Mouse (Mus musculus): ENCODE data around the gene Otud4. TPM values are rescaled to one million over a fixed set of nuclear protein-coding genes. Genes with fewer than 3 reads are reported as not detected.

Otud4 gene
- polyA plus RNA-seq, 1 experiment from 2014 or later, result 29.7 TPM

Other genes with a start within 250 kb of the Otud4 start
- 57.6 and 64.8 TPM in 2 replicates for gene Smad1, start 240.1 kb upstream of the Otud4 start, polyA plus RNA-seq (2014; fragmentation: Nextera tagmentation; extraction: Ambion mirVana)
- 144 and 150 TPM in 2 replicates for gene Abce1, start 72.1 kb downstream of the Otud4 start, polyA plus RNA-seq (2014; fragmentation: Nextera tagmentation; extraction: Ambion mirVana)
- gene Anapc10, start 72.2 kb downstream of the Otud4 start, polyA plus RNA-seq (2014; fragmentation: Nextera tagmentation; extraction: Ambion mirVana), result 42.2 and 43.0 TPM in 2 replicates